Mouse (Mus musculus) left cerebral cortex, postnatal 10 days (tissue): ENCODE measurements around the gene Cd200r1. TPM values are rescaled to one million over a fixed set of nuclear protein-coding genes. Genes with fewer than 3 reads are reported as not detected.
A peak's percentile ranks its signal among the peaks of the same experiment; 100 is the strongest.

Source experiments
- DNase-seq, 2 experiments: peaks; one replicate each; pipeline ENCODE4 v3.0.0; 2021 to 2022; ENCODE audit warnings: low spot score in 2 of 2, mixed read lengths in 1 of 2; ENCODE audit errors: extremely low spot score in 1 of 2
- intact Hi-C: fragments of 180-260 bp; cut with DNase I; formaldehyde crosslinking; loops from one replicate; pipeline ENCODE4 v1.15.1; 2025
- total RNA-seq, 2 experiments: library from RNA; stranded (reverse); gene quantifications; 2 replicates each; pipeline ENCODE4 v1.2.3; 2021

Cd200r1 gene
- under 1 TPM; 0.21 to 0.55 TPM for total RNA-seq

- intact Hi-C loops = loop anchor here (5.0 kb wide), 1 partner anchor 327 kb away; the partner anchor contains the start of gene Ccdc80
- no peak for DNase-seq
Observed at GRCm38 (mm10) chr16:44765555-44766319, at the start of gene Cd200r1. TSS of gene Cd200r1 (plus strand) at chr16:44765736.

DNA sequence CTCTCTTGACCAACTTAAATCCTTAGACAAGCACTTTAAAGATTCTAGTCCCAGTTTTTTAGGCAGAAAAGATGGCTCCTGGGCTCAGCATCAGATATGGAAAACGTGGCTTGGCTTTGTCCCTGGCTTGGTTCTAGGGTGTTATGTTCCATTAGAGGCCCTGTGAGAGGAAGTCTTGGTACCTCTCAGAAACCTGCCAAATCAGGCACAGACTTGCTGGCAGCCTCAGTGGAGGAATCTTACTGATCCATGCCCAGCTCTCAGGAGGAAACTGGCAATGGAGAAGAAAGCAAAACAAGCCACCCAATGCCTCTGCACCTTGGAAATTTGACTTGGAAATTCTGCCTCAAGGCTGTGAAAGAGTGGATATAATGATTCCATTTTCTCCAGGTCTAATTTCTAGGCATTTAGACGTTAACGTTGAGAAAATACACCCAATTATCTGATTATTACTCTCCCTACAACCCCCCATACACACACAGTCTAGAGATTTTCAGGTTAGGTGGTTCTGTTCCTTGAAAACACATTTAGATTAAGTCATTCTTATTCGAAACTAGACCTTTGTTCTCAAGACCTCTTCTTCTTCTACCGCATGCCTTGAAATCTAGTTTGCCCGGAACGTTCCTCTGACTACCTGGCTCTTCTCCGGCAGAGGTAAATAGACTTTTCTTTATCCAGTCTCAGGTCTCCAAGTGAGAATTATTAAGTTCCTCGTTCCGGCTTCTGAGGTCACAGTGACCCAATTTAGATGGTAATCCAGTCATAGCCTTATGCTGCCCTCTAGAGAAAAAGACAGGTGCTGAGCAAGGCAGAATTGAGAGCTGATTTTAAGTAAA is 49.0 kb upstream of the Cd200r1 start:
- peak in 1 of 2 experiments; percentile 46 for DNase-seq

GRCm38 (mm10) chr16:44717141-44717634 is 48.3 kb upstream of the Cd200r1 start:
- no peak for DNase-seq
- intact Hi-C loops = no loop called here

More for the DNA sequence above, 49.0 kb upstream of the Cd200r1 start:
- intact Hi-C loops = no loop called here

GRCm38 (mm10) chr16:44717838-44718237 is 47.7 kb upstream of the Cd200r1 start:
- DNase-seq = no peak
- intact Hi-C loops = no loop called here

GRCm38 (mm10) chr16:44719349-44719748 is 46.2 kb upstream of the Cd200r1 start:
- intact Hi-C loops = no loop called here
- DNase-seq = no peak

GRCm38 (mm10) chr16:44720518-44720917 is 45.0 kb upstream of the Cd200r1 start:
- DNase-seq = no peak
- intact Hi-C loops = no loop called here

- intact Hi-C loops = no loop called here
- no peak for DNase-seq
Observed at GRCm38 (mm10) chr16:44722666-44723065, 42.9 kb upstream of the Cd200r1 start.

DNA sequence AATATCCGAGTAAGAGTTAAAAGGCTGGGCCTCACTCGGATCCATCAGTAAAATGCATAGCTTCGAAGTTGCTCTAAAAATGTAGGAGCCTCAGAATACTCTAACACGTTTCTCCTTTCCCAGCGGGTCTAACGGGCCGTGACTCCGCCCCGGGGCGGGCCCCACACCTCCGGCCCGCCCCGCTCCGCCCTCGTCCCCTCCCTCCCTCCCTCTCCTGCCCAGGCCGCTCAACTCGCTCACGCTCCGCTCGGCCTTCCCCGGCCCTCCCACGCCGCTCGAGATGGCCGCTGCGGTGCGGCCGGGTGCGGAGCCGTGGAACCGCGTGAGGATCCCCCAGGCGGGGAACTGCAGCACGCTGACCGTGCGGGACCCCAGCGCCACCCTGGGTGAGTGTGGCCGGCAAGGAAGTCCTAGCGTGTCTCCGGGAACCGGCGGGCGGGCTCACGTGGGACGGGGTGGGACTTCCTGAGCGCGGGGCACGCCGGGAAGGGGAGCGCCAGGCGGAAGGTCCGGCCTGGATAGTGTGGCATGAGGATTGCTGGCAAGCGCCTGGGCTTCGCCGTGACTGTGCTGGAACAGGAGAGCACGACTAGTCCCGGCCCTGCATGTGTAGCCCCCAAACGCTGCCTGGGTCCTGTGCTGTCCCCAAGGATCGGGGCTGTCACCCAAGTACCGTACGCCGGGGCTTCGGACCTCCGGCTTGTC is 41.3 kb upstream of the Cd200r1 start, which contains the start of gene Nepro:
Nepro (plus strand) TSS at position 219 of the 705 bp plus-strand sequence.
- DNase-seq = peak; percentile 87 to 96
- intact Hi-C loops = no loop called here

DNA sequence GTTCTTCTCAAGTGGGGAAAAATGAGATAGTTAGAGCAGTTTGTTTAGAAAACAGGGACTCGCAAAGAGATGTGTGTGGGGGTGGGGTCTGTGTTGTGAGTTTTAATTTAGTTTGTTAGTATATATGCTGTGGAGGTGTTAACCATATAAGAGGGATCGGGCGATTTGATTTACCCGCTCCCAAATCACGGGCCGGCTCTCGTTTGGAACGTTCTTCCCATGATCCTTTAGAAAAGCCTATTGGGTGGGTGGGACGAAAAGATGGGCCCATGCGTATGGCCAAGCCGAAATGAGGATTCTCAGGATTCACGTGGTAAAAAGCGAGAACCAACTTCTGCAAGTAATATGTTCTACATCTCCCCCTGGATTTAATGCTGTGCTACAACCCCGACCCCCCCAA is 40.7 kb upstream of the Cd200r1 start:
- intact Hi-C loops = no loop called here
- peak; percentile 51 to 59 for DNase-seq

GRCm38 (mm10) chr16:44725286-44726223 is 40.0 kb upstream of the Cd200r1 start:
- intact Hi-C loops = no loop called here
- DNase-seq = peak; percentile 73 to 83

DNA sequence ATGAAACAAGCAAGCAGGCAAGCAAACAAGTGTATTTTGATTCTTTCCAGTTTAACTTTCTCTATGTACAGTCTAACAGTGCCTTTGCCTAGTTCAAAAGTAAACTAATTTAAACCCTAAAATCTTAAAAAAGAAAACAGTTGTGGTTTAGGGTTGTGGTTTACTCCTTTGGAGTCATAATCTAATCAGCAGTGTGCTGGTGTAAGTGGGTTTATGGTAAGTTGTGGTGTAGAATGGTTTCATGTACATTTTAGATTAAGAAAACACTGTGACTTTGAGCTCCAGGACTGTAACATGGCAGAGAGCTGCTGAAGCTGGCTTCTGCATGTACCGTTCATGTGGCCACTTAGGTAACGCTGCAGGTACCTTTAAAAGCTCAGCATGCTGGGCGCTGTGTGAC is 38.0 kb upstream of the Cd200r1 start:
- intact Hi-C loops = no loop called here
- DNase-seq = no peak

DNA sequence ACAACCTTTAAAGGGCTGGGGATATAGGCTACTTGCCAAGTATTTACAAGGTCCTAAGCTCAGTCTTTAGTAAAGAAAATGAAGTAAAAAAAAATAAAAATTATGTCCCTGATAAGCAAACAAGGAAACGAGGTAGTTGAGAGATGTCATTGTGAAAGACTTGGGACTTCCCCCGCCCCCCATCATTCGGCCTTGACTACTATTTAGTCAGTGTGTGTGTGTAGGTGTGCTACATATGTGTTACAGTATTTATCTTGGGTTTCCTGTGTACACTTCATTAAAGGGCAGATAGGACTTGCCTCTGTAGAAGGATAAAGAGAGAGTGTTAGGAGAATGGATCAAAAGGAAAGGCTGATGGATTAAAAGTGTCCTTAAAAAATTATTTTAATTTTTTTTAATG is 31.5 kb upstream of the Cd200r1 start:
- intact Hi-C loops = loop anchor here (10.0 kb wide), 2 partner anchors 361 to 411 kb away; partner anchors contain the start of gene Ccdc80
- no peak for DNase-seq

- DNase-seq = no peak
- intact Hi-C loops = loop anchor here (10.0 kb wide), 2 partner anchors 359 to 409 kb away; partner anchors contain the start of gene Ccdc80
Observed at GRCm38 (mm10) chr16:44735676-44736075, 29.9 kb upstream of the Cd200r1 start.

- intact Hi-C loops = loop anchor here (10.0 kb wide), 2 partner anchors 359 to 409 kb away; partner anchors contain the start of gene Ccdc80
- DNase-seq = no peak
Observed at GRCm38 (mm10) chr16:44736118-44736517, 29.4 kb upstream of the Cd200r1 start.

DNA sequence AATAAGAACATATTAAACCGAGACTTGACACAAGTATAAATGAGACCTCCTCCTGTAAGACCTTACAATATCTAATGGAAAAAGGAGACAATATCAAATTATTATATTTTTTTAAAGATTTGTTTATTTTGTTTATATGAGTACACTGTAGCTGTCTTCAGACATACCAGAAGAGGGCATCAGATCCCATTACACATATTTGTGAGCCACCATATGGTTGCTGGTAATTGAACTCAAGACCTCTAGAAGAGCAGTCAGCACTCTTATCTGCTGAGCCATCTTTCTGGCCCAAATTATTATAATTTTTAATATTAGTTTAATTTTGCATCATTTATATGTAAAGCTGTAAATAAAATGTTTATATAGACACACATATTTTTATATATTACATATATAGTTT is 22.8 kb upstream of the Cd200r1 start:
- intact Hi-C loops = no loop called here

GRCm38 (mm10) chr16:44745471-44745865 is 20.1 kb upstream of the Cd200r1 start:
- intact Hi-C loops = no loop called here
- DNase-seq = no peak

More for the DNA sequence above, 22.8 kb upstream of the Cd200r1 start:
- no peak for DNase-seq

DNA sequence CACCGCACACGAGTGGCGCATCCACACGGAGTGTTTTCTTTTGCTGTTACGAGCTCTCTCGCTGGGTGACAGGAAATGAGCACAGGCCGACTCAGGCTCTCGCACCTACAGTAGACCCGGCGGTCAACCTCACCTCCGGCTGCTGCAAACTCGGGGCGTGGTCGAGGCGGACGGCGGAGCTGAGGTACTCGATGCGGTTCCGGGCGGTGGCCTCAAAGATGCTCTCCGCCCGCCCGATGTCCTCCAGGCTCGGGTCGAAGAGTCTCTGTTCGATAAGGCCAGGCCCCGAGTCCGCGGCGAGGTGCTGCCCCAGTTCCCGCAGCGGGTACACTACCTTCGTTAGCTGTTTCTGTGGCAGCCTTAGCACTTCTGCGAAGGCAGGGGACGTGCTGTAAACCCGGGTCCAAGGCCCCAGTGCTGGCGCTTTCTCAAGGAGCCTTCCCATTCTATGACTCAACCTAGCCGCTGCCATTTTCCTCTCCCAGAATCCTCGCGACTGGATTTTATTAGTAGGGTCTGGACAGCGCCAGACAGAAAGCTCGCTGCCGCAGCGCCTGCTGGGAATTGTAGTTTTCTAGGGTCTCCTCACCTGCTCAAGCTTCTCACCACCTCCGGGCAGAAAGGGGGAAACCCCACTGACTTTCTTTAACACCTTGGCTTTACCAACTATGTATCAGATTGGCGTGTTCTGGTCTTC is 19.5 kb upstream of the Cd200r1 start, which contains the start of gene Gtpbp8:
Gtpbp8 (minus strand) TSS at position 498 of the 697 bp plus-strand sequence.
- peak; percentile 83 to 85 for DNase-seq
- intact Hi-C loops = no loop called here
